Mouse (Mus musculus): ENCODE measurements around the gene Ppm1b. TPM values are rescaled to one million over a fixed set of nuclear protein-coding genes. Genes with fewer than 3 reads are reported as not detected.

The Ppm1b gene
- polyA plus RNA-seq, 1 experiment: 67.9 TPM

DNA sequence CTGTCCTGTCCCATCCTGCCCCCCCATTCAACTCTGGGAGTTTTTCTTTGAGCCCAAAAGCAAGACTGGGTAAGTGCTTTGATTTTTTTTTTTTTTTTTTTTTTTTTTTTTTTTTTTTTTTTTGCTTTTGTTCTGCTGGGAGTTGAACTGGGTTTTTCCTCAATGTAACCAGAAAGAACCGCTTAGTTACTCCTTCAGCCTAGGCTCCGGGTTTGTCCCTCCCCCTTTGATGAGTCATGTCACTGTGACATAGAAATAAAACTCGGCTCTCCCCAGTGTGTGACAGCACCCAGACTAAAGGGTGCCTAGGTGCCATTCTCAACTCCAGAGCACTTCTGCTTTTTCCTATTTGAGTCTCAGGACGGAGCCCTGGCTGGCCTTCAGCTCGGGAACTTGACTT lies 62.3 kb downstream of the Ppm1b start:
- 7% methylated on average over 5 of the region's 5 CpGs for WGBS

DNA sequence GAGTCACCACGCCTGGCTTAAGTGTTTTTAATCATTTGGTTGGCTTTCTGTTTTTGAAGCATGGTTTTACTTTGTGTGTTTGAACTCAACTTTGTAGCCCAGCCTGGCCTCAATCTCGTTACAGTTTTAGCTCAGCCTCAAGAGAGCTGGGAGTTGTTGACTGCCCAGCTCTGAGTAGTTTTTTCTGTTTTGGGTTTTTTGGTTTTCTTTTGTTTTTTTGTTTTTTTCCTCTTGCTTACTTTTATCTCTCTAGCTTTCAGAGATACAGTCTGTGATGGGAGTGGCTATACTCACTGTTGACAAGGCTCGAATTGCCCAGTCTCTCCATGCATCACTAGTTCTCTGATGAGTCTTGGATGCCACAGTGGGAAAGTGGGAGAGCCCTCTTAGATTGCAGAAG lies 63.8 kb downstream of the Ppm1b start:
- no peak overlapping the region for H3K4me3 ChIP-seq (replicated peaks; ENCODE audit: control insufficient read depth, low read depth, low read length)
- WGBS: 84% methylated on average over 3 of the region's 3 CpGs
- no peak overlapping the region for H3K27ac ChIP-seq (ENCODE audit: control insufficient read depth, insufficient read depth, low read depth, low read length, poor library complexity)
- H3K4me1 ChIP-seq (ENCODE audit: control insufficient read depth, insufficient read depth, low read length): no peaks in the 10 kb centered on the region
- TF ChIP-seq CTCF (IDR thresholded peaks at IDR 0.05; ENCODE audit: control insufficient read depth, insufficient read depth, low read length) (no peak), POLR2A (IDR thresholded peaks at IDR 0.05; ENCODE audit: borderline replicate concordance, control insufficient read depth, low read depth, low read length) (no peak)

More for the DNA sequence above, 62.3 kb downstream of the Ppm1b start:
- no peak for TF ChIP-seq POLR2A (IDR thresholded peaks at IDR 0.05; ENCODE audit: borderline replicate concordance, control insufficient read depth, low read depth, low read length)
- TF ChIP-seq CTCF (IDR thresholded peaks at IDR 0.05; ENCODE audit: control insufficient read depth, insufficient read depth, low read length): no peak
- Histone ChIP-seq H3K27ac (ENCODE audit: control insufficient read depth, insufficient read depth, low read depth, low read length, poor library complexity) (no peak overlapping the region), H3K4me3 (replicated peaks; ENCODE audit: control insufficient read depth, low read depth, low read length) (no peak overlapping the region), H3K4me1 (ENCODE audit: control insufficient read depth, insufficient read depth, low read length) (no peaks in the 10 kb centered on the region; the same call in 1 of the 2 replicates)

DNA sequence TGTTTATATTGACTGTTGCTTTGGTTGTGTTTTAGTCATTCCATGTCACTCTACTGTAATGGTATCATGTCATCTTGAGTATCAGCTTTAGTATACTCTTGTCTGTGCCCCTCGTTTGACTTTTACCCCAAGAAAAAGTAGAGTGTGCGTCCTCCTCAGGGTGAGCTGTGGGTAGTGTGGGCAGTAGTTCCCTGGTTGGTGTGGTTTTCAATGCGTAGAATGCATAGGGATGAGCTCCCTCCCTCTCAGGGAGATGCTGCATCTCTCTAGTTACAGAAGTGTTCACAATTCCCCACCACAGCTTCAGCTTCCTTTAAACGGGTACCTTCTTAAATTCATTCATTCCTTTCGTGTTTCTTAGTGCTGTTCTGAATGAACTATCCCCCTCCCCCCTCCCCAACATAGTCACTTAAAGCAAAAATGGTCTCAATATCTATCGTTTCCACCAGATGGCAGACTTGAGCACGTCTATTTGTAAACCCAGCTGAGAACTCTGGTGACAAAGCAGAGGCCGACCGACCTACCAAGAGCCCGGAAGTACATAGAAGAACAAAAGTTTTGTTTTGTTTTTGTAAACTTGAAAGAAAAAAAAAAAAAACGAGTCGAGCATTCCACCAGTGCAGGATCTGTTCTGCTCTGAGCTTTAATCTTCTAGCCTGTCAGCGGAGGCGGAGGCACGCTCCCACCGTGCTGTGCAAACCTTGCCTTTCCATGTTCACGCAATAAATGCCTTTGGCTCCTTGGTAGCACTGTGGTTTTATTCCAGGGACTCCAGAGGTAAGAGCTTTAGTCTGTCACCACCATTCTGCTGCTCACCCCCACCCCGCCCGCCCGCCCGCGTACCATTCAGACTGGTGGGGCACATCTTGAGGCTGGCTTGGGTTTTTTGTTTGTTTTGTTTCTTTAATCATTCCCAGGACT lies 67.0 kb downstream of the Ppm1b start:
- no peaks in the 10 kb centered on the region for H3K4me1 ChIP-seq (ENCODE audit: control insufficient read depth, insufficient read depth, low read length)
- no peak overlapping the region for H3K27ac ChIP-seq (ENCODE audit: control insufficient read depth, insufficient read depth, low read depth, low read length, poor library complexity)
- H3K4me3 ChIP-seq (replicated peaks; ENCODE audit: control insufficient read depth, low read depth, low read length): no peak overlapping the region
- WGBS: 52% methylated on average over 22 of the region's 22 CpGs
- TF ChIP-seq CTCF (IDR thresholded peaks at IDR 0.05; ENCODE audit: control insufficient read depth, insufficient read depth, low read length): no peak
- TF ChIP-seq POLR2A (IDR thresholded peaks at IDR 0.05; ENCODE audit: borderline replicate concordance, control insufficient read depth, low read depth, low read length): no peak

DNA sequence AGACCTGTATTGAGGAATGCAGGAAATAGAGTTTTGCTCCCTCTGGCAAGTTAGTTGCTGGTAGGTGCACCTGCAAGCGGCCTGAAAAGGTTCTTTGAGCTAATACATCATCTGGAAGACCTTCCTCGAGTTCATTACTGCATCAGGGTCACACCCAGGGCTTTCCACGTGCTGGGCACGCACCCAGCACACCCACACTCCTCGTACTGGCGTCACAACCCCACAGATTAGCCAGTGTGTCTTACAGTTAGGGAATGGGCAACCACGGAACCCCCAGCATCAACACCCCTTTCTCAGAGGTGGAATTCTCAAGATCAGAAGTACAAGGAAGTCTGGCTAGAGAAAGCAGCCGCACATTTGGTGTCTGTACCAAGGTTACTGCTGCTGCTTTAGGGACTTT lies 67.7 kb downstream of the Ppm1b start:
- WGBS: 85% methylated on average over 8 of the region's 8 CpGs
- no peak for TF ChIP-seq CTCF (IDR thresholded peaks at IDR 0.05; ENCODE audit: control insufficient read depth, insufficient read depth, low read length)
- no peak for TF ChIP-seq POLR2A (IDR thresholded peaks at IDR 0.05; ENCODE audit: borderline replicate concordance, control insufficient read depth, low read depth, low read length)
- H3K4me1 ChIP-seq (ENCODE audit: control insufficient read depth, insufficient read depth, low read length): no peaks in the 10 kb centered on the region
- H3K4me3 ChIP-seq (replicated peaks; ENCODE audit: control insufficient read depth, low read depth, low read length): no peak overlapping the region
- no peak overlapping the region for H3K27ac ChIP-seq (ENCODE audit: control insufficient read depth, insufficient read depth, low read depth, low read length, poor library complexity)

DNA sequence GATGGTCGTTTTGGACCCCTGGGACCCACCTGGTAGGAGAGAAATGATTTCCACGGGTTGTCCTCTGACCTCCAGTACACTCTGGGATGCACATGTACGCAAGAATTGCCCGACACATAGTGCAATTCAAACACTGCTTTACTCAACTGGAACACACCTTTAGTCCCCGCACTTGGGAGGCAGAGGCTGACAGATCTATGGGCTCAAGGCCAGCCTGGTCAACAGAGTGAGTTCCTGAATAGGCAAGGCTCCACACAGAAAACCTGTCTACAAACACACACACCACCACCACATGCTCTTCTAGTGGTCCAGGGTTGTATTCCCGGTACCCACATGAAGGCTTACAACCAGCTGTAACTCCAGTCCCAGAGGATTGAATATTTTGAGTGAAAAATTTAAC lies 68.6 kb downstream of the Ppm1b start:
- H3K4me1 ChIP-seq (ENCODE audit: control insufficient read depth, insufficient read depth, low read length): no peaks in the 10 kb centered on the region
- no peak overlapping the region for H3K27ac ChIP-seq (ENCODE audit: control insufficient read depth, insufficient read depth, low read depth, low read length, poor library complexity)
- TF ChIP-seq CTCF (IDR thresholded peaks at IDR 0.05; ENCODE audit: control insufficient read depth, insufficient read depth, low read length) (no peak), POLR2A (IDR thresholded peaks at IDR 0.05; ENCODE audit: borderline replicate concordance, control insufficient read depth, low read depth, low read length) (no peak)
- no peak overlapping the region for H3K4me3 ChIP-seq (replicated peaks; ENCODE audit: control insufficient read depth, low read depth, low read length)
- 91% methylated on average over 6 of the region's 6 CpGs for WGBS

DNA sequence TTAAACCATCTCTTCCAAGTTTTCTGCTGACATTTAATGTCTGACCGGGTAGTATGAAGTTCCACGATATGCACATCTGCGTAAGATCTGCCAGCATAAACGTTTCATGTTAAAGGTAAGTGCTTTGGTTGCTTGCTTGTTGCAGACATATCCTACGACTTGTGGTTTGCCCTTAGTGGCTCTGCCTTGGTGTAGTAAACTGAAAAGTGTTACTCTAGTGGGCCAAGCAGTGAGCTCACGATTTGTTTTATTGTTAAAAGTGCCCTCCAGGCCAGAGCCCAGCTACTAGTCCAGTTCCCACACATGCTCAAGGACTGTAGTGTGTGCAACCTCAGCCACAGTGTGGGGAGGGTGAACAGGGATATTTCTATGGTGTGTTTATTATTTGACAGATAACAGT lies 69.9 kb downstream of the Ppm1b start:
- no peak for TF ChIP-seq POLR2A (IDR thresholded peaks at IDR 0.05; ENCODE audit: borderline replicate concordance, control insufficient read depth, low read depth, low read length)
- no peak for TF ChIP-seq CTCF (IDR thresholded peaks at IDR 0.05; ENCODE audit: control insufficient read depth, insufficient read depth, low read length)
- Histone ChIP-seq H3K27ac (ENCODE audit: control insufficient read depth, insufficient read depth, low read depth, low read length, poor library complexity) (no peak overlapping the region), H3K4me1 (ENCODE audit: control insufficient read depth, insufficient read depth, low read length) (no peaks in the 10 kb centered on the region), H3K4me3 (replicated peaks; ENCODE audit: control insufficient read depth, low read depth, low read length) (no peak overlapping the region)
- WGBS: 80% methylated on average over 6 of the region's 6 CpGs

DNA sequence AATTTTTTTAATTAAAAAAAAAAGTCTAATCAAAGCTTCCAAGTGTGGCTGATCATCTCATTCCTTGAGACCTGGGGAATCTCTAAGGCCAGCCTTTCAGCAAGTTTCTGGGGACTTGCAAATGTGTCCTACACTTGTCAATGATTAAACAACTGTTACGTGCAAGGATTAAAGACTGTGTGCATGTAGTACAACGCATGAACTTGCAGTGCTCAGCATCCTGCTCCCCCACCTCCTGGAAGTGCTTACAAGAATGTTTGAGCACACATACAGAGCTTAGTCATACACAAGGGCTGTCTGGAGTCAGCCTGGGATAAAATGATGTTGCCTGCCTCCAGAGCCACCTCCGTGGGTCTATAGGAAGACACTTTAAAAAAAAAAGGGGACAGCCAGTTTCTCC lies 70.7 kb downstream of the Ppm1b start:
- 86% methylated on average over 3 of the region's 3 CpGs for WGBS
- Histone ChIP-seq H3K4me3 (replicated peaks; ENCODE audit: control insufficient read depth, low read depth, low read length) (no peak overlapping the region), H3K27ac (ENCODE audit: control insufficient read depth, insufficient read depth, low read depth, low read length, poor library complexity) (no peak overlapping the region), H3K4me1 (ENCODE audit: control insufficient read depth, insufficient read depth, low read length) (no peaks in the 10 kb centered on the region)
- TF ChIP-seq POLR2A (IDR thresholded peaks at IDR 0.05; ENCODE audit: borderline replicate concordance, control insufficient read depth, low read depth, low read length): no peak
- no peak for TF ChIP-seq CTCF (IDR thresholded peaks at IDR 0.05; ENCODE audit: control insufficient read depth, insufficient read depth, low read length)

DNA sequence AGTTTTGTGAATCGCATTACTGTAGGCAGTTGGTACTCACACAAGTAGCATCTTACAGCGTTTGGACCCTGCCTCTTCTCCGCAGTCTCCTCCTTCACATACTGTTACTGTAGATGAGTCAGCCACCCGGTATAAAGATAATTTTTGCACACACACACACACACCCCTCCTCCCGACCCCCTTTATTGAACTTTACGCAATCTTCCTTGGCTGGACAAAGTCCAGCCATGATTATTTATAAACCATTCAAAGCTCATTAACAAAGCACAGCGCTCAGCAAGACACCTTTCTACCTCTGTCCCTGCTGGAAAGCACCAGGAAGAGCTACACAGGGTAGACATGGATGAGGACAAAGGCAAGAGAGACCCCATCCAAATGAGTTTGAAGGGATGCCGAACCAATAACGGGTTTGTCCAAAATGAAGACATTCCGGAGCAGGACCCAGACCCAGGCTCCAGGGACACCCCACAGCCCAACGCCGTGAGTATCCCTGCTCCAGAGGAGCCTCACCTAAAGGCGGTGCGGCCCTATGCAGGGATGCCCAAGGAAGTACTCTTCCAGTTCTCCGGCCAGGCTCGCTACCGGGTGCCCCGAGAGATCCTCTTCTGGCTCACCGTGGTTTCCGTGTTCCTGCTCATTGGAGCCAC lies 71.7 kb downstream of the Ppm1b start, which contains the start of gene Slc3a1:
Gene Slc3a1 (plus strand): TSS at position 284 of the 647 bp plus-strand sequence.
- TF ChIP-seq CTCF (IDR thresholded peaks at IDR 0.05; ENCODE audit: control insufficient read depth, insufficient read depth, low read length) (no peak), POLR2A (IDR thresholded peaks at IDR 0.05; ENCODE audit: borderline replicate concordance, control insufficient read depth, low read depth, low read length) (no peak)
- Histone ChIP-seq H3K4me3 (replicated peaks; ENCODE audit: control insufficient read depth, low read depth, low read length) (no peak within 1 kb of the TSS), H3K4me1 (ENCODE audit: control insufficient read depth, insufficient read depth, low read length) (no peaks in the 10 kb centered on the region), H3K27ac (ENCODE audit: control insufficient read depth, insufficient read depth, low read depth, low read length, poor library complexity) (no peak within 1 kb of the TSS)
- 88% methylated on average over 20 of the region's 20 CpGs for WGBS
